Mouse (Mus musculus): ENCODE measurements at regions not wholly inside any gene's neighbourhood (a gene's known extent, or its start where the extent isn't known, plus 50 kb on each side); places are given as distances from the start of the nearest gene placed in this dataset.

DNA sequence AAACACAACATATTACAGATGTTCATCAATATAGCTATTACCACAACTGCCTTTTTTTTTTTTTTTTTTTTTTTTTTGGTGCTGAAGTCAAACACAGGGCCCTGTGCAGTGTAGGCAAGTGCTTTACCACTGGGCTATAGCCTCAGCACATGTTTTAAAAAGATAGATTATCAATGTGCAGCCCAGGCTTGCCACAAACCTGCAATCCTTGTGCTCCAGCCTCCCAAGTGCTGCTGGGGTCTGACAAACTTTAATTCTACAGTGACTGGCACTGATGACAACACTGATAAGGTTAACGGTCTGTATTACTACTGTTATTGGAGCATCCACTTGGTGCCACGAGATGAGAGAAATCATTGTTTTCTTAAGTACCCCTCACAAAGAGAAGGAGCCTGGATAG is 95.3 kb upstream of the Got2 start:
- no peak for DNase-seq
- intact Hi-C loops (cut with DNase I; ENCODE audit: low total_unique reads) = no loop called here

DNA sequence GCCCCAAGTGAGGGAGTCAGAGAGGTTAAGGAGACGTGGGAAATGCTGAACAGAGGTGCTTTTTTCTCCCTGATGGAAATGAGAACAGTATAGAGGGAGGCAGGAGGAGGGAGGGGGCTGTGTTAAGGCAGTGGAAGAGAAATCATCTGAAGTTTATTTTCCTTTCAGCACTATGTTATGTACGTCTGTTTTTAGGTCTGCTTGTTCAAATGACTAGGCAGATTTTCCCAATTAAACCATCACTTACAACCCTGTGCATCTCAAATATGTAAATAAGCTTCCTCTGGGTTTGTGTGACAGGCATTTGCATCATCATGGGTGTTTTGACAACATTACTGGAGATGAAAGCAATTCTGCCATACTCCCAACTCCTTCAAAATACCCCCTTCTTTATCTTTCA is 92.1 kb upstream of the Got2 start:
- intact Hi-C loops (cut with DNase I; ENCODE audit: low total_unique reads) = no loop called here
- no peak for DNase-seq

DNA sequence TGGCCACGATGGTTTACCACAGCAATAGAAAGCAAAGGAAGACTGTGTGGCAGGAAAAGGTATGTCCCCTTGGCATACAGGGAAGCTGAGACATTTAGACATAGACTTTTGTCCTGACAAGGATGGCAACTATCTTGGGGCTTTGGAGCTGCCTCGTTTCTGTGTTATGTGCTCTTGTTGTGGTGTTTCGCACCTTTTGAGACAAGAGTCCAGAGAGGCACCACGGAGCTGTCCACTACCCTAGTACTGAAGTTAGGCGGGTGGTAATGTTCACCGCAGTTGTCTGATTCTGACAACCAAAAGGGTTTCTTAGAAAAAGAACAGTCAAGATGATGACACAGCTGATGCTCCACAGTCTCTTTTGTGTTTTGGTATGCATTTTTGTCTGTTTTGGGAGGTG is 90.9 kb upstream of the Got2 start:
- no peak for DNase-seq
- intact Hi-C loops (cut with DNase I; ENCODE audit: low total_unique reads) = no loop called here

DNA sequence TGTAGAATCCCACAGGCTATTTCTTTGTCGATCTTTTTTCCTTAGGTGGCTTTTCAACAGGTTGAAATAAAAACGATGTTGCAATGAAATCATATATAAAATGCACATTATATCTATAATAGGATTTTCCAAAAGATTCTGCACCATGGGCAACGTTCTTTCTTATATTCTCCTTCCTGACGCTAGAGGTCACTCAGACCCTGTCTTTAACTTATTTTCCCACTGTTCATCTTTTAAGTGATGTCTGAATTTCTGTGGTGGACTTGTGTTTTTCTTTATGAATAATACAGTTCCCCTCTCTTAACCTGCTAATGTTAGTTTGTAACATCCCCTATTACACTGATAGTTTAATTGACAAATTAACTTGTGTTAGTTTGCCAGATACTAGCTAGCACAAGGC is 86.5 kb upstream of the Got2 start:
- DNase-seq = no peak
- intact Hi-C loops (cut with DNase I; ENCODE audit: low total_unique reads) = no loop called here

DNA sequence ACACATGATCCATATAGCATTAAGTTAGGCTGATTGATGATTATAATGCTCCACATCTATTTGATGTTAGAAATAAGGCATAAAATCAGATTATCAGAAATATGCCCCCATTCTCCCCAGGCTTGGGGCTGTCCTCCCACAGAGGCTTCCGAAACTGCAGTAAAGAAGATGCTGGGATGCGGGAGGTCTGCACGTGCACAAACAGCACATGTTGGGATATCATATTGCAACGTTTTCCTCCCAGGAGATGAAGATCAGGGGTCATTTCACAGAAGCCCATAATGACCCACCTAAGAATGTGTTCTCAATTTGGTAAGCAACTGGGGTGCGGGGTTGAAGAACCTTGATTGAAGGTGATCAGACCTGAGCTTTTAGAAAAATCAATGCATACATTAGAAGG is 85.9 kb upstream of the Got2 start:
- DNase-seq = no peak
- intact Hi-C loops (cut with DNase I; ENCODE audit: low total_unique reads) = no loop called here

DNA sequence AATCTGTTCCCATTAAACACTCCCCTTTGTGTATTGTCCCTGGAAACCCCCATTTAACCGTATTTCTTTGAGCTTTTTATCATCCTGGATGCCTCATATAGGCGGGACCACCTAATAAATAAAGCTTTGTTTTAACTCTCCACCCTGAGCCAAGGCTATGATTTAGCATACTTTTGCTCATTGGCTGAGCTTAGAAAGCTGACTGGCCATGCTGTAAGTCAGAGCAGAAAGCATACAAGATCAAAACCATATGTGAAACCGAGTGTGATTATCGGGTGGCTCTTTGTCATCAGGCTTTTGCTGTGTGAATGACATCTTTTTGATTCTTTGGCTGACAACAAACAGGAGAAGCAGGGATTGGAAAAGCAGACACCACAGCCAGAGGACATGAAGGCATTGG is 85.2 kb upstream of the Got2 start:
- intact Hi-C loops (cut with DNase I; ENCODE audit: low total_unique reads) = no loop called here
- no peak for DNase-seq

DNA sequence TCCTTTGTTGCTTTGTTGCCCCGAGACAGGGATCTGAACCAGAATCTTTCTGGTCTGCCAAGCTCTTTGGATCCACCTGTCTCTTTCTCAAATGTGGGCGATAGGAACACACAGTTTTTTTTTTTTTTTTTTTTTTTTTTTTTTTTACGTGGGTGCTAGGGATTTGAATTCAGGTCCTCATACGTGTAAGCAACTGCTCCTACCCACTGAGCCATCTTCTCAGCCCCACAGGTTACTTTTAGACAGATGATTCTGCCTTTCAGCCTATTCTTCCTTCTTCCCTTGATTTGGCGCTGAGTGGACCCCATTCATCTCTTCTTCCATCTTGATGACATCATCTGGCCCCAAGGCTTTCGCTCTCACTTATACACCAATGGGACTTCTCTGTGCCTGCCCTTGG is 80.5 kb upstream of the Got2 start:
- intact Hi-C loops (cut with DNase I; ENCODE audit: low total_unique reads) = no loop called here

DNA sequence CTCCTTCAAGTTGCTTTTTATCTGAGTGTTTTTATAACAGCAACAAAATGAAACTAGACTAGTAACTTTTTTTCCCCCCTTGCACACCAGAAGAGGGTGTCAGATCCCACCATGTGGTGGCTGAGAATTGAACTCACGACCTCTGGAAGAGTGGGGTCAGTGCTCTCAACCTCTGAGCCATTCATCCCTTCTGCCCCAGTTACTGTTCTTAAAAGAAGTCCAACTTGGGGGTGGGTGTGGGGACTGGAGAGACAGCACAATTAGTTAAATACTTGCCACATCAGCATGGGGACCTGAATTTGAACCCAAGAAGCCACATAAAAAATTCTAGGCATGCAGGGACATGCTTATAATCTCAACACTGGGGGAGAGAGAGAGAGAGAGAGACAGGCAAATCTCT is 78.1 kb upstream of the Got2 start:
- intact Hi-C loops (cut with DNase I; ENCODE audit: low total_unique reads) = no loop called here
- no peak for DNase-seq

More for the DNA sequence above, 80.5 kb upstream of the Got2 start:
- DNase-seq = no peak

DNA sequence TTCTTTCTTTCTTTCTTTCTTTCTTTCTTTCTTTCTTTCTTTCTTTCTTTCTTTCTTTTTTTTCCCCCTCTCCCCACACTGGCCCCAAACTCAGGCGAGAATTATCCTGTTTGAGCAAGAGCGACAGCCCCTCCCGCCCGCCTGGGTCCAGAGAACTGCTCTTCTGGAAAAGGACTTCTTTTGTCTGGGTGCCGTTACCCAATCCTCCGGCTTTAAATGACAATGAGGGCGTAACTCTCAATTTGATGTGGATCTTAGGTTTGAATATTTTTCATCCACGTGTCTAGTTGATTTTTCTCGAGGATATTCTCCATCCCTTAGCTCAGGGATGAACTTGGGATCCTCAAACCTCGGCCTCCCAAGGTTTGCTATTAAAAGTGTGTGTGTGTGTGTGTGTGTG is 63.9 kb upstream of the Got2 start:
- DNase-seq = no peak
- intact Hi-C loops (cut with DNase I; ENCODE audit: low total_unique reads) = no loop called here

DNA sequence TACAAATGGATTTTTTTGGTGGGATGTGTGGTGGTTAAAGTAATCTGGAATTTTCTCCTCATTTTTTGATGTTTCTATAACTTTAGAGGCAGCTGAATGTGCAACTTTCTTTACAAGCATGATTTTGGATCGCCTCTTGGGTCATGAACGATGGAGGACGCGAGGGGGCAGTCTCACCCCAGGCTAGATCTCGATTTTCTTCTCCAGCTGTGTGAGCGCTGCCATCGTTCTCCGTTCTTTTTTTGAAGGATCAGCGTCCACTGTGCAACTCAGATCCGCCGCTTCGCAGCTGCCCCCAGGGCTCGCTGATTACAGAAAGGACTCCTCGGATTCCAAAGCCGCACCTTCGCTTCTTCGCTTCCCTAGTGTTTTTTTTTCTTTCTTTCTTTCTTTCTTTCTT is 63.4 kb upstream of the Got2 start:
- peak; percentile 50 for DNase-seq

More for the DNA sequence above, 63.4 kb upstream of the Got2 start:
- intact Hi-C loops (cut with DNase I; ENCODE audit: low total_unique reads) = no loop called here
